Mouse (Mus musculus): ENCODE data around the gene Cracr2a.

- TF ChIP-seq CTCF (IDR thresholded peaks at IDR 0.05; ENCODE audit: low read depth) (no peak), EP300 (IDR thresholded peaks at IDR 0.05; ENCODE audit: low read depth) (no peak)
Observed at GRCm38 (mm10) chr6:127605067-127606025, 44.2 kb downstream of the Cracr2a start.

All from liver, embryonic 14.5 days (tissue).